Mouse (Mus musculus) limb, embryonic 12.5 days (tissue): ENCODE data around the gene 1600014C23Rik. TPM values are rescaled to one million over a fixed set of nuclear protein-coding genes. Genes with fewer than 3 reads are reported as not detected.
A peak's percentile ranks its signal among the peaks of the same experiment; 100 is the strongest.

Source experiments
- ATAC-seq: fragments of 200-750 bp; cut with Nextera tagmentation; 2 replicates; pipeline ENCODE4 v1.8.0; 2017; ENCODE audit warnings: low read depth, moderate TSS enrichment; ENCODE audit not compliant: insufficient number of reproducible peaks, insufficient read depth, low FRiP score, low TSS enrichment
- H3K27ac ChIP-seq: fragments of 300-500 bp; sonication (generic); 2 replicates; pipeline ENCODE4 v1.5.1; 2016; ENCODE audit warnings: mild to moderate bottlenecking, moderate library complexity
- H3K27me3 ChIP-seq: fragments of 300-500 bp; sonication (generic); 2 replicates; pipeline ENCODE4 v1.6.1; 2016; ENCODE audit warnings: mild to moderate bottlenecking, moderate library complexity
- H3K36me3 ChIP-seq: fragments of 300-500 bp; sonication (generic); 2 replicates; pipeline ENCODE4 v1.6.1; 2016; ENCODE audit warnings: mild to moderate bottlenecking, moderate library complexity
- H3K4me1 ChIP-seq: fragments of 300-500 bp; sonication (generic); replicated peaks from 2 replicates; pipeline ENCODE4 v1.6.1; 2016
- H3K4me2 ChIP-seq: fragments of 300-500 bp; sonication (generic); 2 replicates; pipeline ENCODE4 v1.6.1; 2016; ENCODE audit warnings: mild to moderate bottlenecking, moderate library complexity
- H3K4me3 ChIP-seq: fragments of 300-500 bp; sonication (generic); replicated peaks from 2 replicates; pipeline ENCODE4 v1.5.1; 2016; ENCODE audit warnings: mild to moderate bottlenecking
- H3K9ac ChIP-seq: fragments of 300-500 bp; sonication (generic); replicated peaks from 2 replicates; pipeline ENCODE4 v1.6.1; 2016; ENCODE audit warnings: mild to moderate bottlenecking, moderate library complexity
- H3K9me3 ChIP-seq: fragments of 300-500 bp; sonication (generic); 2 replicates; pipeline ENCODE4 v1.6.1; 2016; ENCODE audit warnings: mild to moderate bottlenecking, moderate library complexity
- WGBS: fragments of 180-500 bp; shearing (Covaris S2); methylation state at CpG from one replicate; pipeline ENCODE4 v1.1.7; 2016; 5-methylcytosine and 5-hydroxymethylcytosine counted together
- polyA plus RNA-seq: library from polyadenylated mRNA; unstranded; fragments of >200 nt; fragmentation: Nextera tagmentation; extraction: Ambion mirVana; gene quantifications from 2 replicates; pipeline ENCODE4 v1.2.1, GENCODE M21; 2016

1600014C23Rik gene
- polyA plus RNA-seq, 1 experiment from 2014 or later = not detected

DNA sequence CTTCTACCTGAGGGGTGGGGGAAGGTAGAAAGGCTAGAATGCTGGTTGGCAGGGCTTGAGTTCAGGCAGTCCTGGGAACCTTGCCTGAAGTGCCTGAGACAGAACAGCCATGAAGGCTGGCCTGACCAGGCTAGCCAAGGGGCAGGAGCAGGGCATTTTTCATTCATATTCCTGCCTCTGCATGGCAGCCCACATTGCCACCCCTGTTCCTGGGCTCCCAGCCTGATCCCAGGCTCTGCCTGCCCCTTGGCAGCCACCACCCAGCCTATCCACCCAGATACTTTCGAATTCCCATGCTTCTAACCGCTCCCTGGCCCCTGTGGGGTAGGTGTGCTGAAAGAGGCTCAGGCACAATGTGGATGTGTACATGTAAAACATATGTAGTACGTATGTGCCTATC lies 32.3 kb upstream of the 1600014C23Rik start:
- WGBS = 88% methylated on average over 3 of the region's 3 CpGs
- no peak for ATAC-seq
- Histone ChIP-seq H3K27me3 (peaks cover 3% of the 10 kb centered on the region; the same call in 1 of the 2 replicates), H3K4me1 (peaks cover 34% of the 10 kb centered on the region), H3K27ac (peak overlapping the region; percentile 93), H3K4me2 (no peak overlapping the region), H3K9me3 (no peaks in the 10 kb centered on the region), H3K36me3 (no peaks in the 10 kb centered on the region), H3K4me3 (no peak overlapping the region), H3K9ac (no peak overlapping the region)

DNA sequence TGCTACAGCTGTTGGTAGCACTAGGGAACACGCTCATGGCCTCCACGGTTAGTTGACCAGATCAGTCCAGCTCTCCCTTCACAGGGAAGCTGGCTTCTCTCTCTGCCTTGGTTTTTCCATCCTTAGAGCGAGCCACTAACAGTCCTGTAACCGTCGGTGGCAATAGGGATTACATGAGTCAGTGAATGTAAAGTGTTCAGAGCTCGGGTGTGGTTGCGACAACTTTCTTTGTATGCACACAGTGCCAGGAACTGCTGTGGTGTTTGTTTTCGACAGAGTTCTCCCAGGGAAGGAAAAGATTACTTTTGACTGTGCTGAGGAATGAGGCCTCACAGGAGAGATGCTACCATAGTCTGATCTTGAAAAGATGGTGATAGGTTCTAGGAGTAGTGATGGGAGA lies 29.5 kb upstream of the 1600014C23Rik start:
- no peak for ATAC-seq
- Histone ChIP-seq H3K9ac (no peak overlapping the region), H3K4me1 (peaks cover 32% of the 10 kb centered on the region), H3K27me3 (no peaks in the 10 kb centered on the region; the same call in none of the 2 replicates), H3K4me2 (no peak overlapping the region), H3K36me3 (no peaks in the 10 kb centered on the region), H3K4me3 (no peak overlapping the region), H3K9me3 (no peaks in the 10 kb centered on the region), H3K27ac (no peak overlapping the region)
- 90% methylated on average over 8 of the region's 8 CpGs for WGBS

DNA sequence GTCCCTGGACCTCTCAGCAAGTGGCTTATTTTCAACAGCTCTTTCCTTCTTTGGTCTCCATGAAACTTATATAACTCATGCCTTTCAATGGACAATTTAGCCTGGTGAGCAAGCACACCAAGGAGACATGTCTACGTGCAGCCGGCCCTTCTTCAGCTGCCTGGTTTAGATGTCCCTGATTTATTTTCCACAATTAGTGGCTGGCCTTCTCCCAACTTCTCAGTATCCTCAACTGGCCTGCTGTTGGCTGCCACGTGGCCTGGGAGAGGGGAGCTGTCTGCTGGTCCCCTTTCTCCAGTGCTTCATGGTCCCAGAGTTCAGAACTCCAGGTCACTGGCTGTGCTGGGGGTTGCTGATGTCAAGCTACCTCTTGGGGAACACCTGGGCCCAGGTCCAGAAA lies 28.3 kb upstream of the 1600014C23Rik start:
- H3K4me2 ChIP-seq = no peak overlapping the region
- H3K9ac ChIP-seq = no peak overlapping the region
- no peak overlapping the region for H3K27ac ChIP-seq
- H3K4me3 ChIP-seq = no peak overlapping the region
- WGBS = 76% methylated on average over 3 of the region's 3 CpGs
- H3K9me3 ChIP-seq = no peaks in the 10 kb centered on the region
- H3K4me1 ChIP-seq = peaks cover 32% of the 10 kb centered on the region
- no peaks in the 10 kb centered on the region; the same call in none of the 2 replicates for H3K27me3 ChIP-seq
- ATAC-seq = no peak
- no peaks in the 10 kb centered on the region for H3K36me3 ChIP-seq

DNA sequence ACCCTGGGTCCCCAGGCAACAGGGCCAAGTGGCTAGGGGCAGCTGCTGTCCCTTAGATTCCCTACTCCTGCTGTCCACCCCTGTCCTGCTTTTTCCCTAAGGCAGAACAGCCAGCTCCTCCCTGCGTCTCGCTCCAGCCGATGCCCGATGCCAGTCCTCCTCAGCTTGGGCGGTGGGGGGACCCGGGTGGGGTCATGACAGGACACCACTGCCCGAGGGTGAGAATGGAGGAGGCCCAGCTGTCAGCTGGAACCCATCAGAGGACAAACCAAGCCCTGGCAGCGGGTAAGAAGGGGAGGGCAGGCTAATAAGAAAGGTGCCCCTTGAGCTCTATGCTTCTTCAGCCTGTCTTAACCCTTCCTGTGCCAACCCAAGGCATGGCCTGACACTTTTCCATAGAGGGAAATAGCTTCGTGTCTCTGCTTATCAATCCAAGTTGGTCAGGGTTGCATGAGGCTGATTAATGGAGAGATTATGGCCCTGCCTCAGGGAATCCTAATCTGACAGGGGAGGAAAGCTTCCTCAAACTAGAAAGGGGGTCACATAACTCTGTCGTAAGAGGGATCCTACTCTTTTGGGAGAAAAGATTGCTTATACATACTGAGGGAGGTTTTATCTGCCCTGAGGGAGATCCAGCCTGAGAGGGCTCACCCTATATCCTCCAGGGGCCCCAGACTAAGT lies 27.5 kb upstream of the 1600014C23Rik start:
- Histone ChIP-seq H3K4me3 (no peak overlapping the region), H3K36me3 (no peaks in the 10 kb centered on the region), H3K4me2 (no peak overlapping the region), H3K27me3 (no peaks in the 10 kb centered on the region; the same call in none of the 2 replicates), H3K27ac (no peak overlapping the region), H3K9me3 (no peaks in the 10 kb centered on the region), H3K4me1 (peaks cover 32% of the 10 kb centered on the region), H3K9ac (no peak overlapping the region)
- no peak for ATAC-seq
- 56% methylated on average over 10 of the region's 10 CpGs for WGBS

DNA sequence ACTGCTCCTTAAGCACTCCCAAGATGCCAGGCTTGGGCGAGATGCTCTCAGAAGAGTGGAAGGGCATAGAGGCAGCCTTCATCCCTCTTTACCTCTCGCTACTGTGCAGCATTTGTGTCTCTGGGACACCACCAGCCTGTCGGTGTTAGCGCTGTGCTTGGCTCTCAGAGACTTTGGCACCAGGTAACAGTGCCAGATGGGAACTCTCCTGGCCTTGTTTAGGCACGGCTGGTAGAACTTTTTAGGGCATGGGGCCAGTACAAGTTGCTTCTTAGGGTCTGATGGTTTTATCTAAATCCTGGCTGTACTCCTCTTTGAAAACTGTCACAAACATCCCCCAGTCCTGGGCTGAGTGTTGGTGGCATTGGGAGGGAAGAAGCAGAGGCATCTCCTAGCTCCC lies 26.1 kb upstream of the 1600014C23Rik start:
- Histone ChIP-seq H3K4me1 (peaks cover 35% of the 10 kb centered on the region), H3K36me3 (no peaks in the 10 kb centered on the region), H3K27ac (no peak overlapping the region), H3K9me3 (no peaks in the 10 kb centered on the region), H3K4me3 (no peak overlapping the region), H3K27me3 (peaks cover under 1% of the 10 kb centered on the region), H3K9ac (no peak overlapping the region), H3K4me2 (no peak overlapping the region)
- WGBS = 86% methylated on average over 5 of the region's 5 CpGs
- no peak for ATAC-seq

DNA sequence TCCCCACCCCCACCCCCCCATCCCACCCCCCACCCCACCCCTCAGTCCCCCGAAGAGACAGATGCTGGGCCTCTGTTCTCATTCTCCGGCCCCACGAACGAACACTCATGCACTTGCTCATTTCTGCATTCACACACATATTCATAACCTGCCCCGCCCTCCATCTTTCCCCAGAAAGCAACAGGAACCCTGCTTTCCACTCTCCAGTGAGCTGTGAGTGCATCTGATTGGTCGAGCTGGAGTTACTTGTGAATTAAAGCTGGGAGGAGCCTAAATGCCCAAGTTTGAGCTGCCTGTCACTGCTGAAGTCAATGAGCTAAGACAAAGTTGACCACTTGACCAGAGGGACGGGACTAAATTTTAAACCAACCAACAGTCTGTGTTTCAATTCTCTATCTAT lies 25.2 kb upstream of the 1600014C23Rik start:
- H3K27ac ChIP-seq = no peak overlapping the region
- H3K36me3 ChIP-seq = no peaks in the 10 kb centered on the region
- H3K9me3 ChIP-seq = no peaks in the 10 kb centered on the region
- H3K9ac ChIP-seq = no peak overlapping the region
- H3K27me3 ChIP-seq = peaks cover 5% of the 10 kb centered on the region; the same call in 1 of the 2 replicates
- H3K4me2 ChIP-seq = no peak overlapping the region
- WGBS = 70% methylated on average over 7 of the region's 7 CpGs
- peaks cover 39% of the 10 kb centered on the region for H3K4me1 ChIP-seq
- no peak overlapping the region for H3K4me3 ChIP-seq
- no peak for ATAC-seq

DNA sequence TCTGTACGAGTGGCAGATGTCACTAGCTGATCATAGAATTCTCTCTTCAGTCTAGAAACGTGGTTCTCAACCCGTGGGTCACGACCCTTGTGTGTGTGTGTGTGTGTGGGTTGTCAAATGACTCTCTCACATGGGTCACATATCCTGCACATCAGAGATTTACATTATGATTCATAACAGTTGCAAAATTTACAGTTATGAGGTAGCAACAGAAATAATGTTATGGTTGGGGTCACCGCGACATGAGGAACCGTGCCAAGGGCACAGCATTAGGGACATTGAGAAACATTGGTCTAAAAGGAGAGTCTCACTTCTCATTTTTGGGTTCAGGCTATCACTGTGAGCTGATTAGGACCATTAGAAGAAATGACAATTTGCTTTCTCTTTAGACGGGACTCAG lies 24.3 kb upstream of the 1600014C23Rik start:
- Histone ChIP-seq H3K27ac (no peak overlapping the region), H3K9me3 (no peaks in the 10 kb centered on the region), H3K27me3 (peaks cover 5% of the 10 kb centered on the region; the same call in 1 of the 2 replicates), H3K9ac (no peak overlapping the region), H3K4me1 (peaks cover 41% of the 10 kb centered on the region), H3K4me3 (no peak overlapping the region), H3K36me3 (no peaks in the 10 kb centered on the region), H3K4me2 (no peak overlapping the region)
- WGBS = 73% methylated on average over 8 of the region's 8 CpGs
- no peak for ATAC-seq

DNA sequence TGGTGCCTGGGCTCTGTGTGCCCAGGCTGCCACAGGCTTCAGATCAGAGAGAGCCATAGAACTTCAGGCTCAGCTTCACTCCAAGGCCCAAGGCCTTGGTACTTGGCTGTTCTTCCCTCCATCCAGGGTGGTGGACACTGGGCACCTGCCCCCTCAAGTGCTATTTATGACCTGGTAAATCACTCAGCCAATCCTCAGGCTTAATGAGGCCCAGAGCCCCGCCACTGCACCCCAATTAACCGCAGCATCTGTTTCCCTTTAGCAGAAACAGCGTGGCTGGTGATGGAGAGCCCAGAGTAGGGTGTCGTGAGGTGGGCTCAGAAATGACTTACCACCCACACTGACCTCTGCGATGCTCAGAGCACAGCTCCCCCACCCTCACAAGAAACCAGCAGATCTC lies 23.2 kb upstream of the 1600014C23Rik start:
- H3K9me3 ChIP-seq = no peaks in the 10 kb centered on the region
- peaks cover 45% of the 10 kb centered on the region for H3K4me1 ChIP-seq
- 12% methylated on average over 5 of the region's 5 CpGs for WGBS
- H3K4me2 ChIP-seq = peak overlapping the region; percentile 19; the same call in 1 of the 2 replicates
- H3K9ac ChIP-seq = peak overlapping the region; percentile 27; the same call in 1 of the 2 replicates
- peak; percentile 32; the same call in 1 of the 2 replicates for ATAC-seq
- peaks cover 5% of the 10 kb centered on the region; the same call in 1 of the 2 replicates for H3K27me3 ChIP-seq
- no peaks in the 10 kb centered on the region for H3K36me3 ChIP-seq
- no peak overlapping the region for H3K4me3 ChIP-seq
- peak overlapping the region; percentile 17; the same call in 1 of the 2 replicates for H3K27ac ChIP-seq

DNA sequence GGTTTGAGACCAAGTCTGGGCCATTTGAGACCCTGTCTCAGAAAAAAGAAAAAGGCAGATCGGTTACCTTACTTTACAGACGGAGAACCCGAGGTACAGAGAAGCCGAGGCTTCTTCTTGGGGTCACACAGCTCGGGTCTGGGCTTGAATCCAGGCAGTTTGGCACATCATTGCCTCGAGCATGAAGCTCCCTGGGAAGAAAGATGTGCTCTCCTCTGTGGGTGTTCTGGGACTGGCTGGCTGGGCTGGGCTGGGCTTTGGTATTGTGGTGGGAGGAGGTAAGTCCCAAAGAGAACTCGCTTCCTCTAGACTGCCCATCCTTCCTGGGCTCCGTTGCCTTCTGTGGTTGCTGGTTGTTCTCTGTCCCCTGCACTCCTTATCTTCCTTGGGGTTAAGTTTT lies 22.7 kb upstream of the 1600014C23Rik start:
- Histone ChIP-seq H3K4me1 (peaks cover 45% of the 10 kb centered on the region), H3K9me3 (no peaks in the 10 kb centered on the region), H3K9ac (no peak overlapping the region), H3K4me3 (no peak overlapping the region), H3K27me3 (peaks cover 5% of the 10 kb centered on the region; the same call in 1 of the 2 replicates), H3K4me2 (no peak overlapping the region), H3K27ac (peak overlapping the region; percentile 17; the same call in 1 of the 2 replicates), H3K36me3 (no peaks in the 10 kb centered on the region)
- WGBS = 42% methylated on average over 8 of the region's 8 CpGs
- no peak for ATAC-seq

DNA sequence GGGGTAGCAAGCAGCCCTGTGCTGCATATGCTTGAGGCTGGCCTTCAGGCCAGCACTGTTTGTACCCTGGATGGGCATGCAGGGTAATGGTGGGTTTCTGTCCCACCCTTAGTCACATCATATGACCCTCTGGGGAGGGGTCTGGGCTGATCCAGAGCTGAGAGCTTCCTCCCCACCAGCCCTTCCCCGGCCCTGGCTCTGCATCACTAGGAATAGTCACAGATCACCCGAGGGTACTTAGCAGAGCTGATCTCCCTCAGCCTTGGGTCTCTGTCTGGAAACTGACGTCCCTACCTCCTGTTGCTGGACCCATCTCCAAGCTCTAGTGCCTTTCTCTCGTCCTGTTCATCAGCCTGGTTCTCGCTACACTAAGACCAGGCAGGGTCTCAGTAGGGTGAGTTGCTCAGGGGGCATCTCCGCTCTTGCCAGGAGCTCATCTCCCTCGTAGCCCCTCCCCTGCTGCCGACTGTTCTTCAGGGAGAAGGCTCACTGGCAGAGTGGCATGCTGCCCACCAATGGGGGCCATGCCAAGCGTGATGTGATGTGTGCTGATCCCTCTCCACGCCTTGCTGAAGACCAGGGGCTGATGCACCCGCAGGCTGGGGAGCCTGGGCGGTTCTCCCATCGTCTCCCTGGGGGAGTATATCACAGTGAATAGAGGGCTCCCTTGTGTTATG lies 20.7 kb upstream of the 1600014C23Rik start:
- H3K27ac ChIP-seq = no peak overlapping the region
- ATAC-seq = no peak
- 86% methylated on average over 13 of the region's 13 CpGs for WGBS

DNA sequence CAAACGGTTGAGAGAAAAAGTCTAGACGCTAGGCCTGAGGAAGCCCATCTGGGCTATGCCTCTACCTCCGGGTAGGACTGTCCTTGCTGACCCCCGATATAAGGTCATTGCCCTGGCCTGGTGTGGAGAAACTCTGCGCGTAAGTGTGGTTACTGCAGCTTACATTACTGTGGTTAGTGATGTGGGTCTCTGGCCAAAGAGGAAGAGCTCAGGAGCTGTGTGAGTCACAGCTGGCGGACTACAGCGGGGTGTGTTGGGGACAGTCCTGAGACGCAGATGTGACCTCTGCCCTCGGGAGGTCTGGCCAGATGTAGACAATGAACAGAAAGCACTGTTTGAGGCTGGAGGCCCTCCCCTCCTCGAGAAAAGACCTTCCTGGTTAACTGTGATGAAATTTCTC lies 19.0 kb upstream of the 1600014C23Rik start:
- no peak for ATAC-seq
- WGBS = 21% methylated on average over 11 of the region's 11 CpGs
- Histone ChIP-seq H3K36me3 (no peaks in the 10 kb centered on the region), H3K27me3 (peaks cover 5% of the 10 kb centered on the region; the same call in 1 of the 2 replicates), H3K9me3 (no peaks in the 10 kb centered on the region), H3K9ac (no peak overlapping the region), H3K4me3 (no peak overlapping the region), H3K4me1 (peaks cover 32% of the 10 kb centered on the region), H3K4me2 (no peak overlapping the region), H3K27ac (0 out of 2 replicates have a peak overlapping the region, but pooled peaks have one; percentile 17)

More for the DNA sequence above, 20.7 kb upstream of the 1600014C23Rik start:
- H3K4me1 ChIP-seq = peaks cover 39% of the 10 kb centered on the region
- H3K27me3 ChIP-seq = peaks cover 5% of the 10 kb centered on the region; the same call in 1 of the 2 replicates
- no peak overlapping the region for H3K4me3 ChIP-seq
- no peak overlapping the region for H3K9ac ChIP-seq
- no peak overlapping the region for H3K4me2 ChIP-seq
- H3K36me3 ChIP-seq = no peaks in the 10 kb centered on the region
- no peaks in the 10 kb centered on the region for H3K9me3 ChIP-seq
